Mouse (Mus musculus): ENCODE measurements at regions not wholly inside any gene's neighbourhood (a gene's known extent, or its start where the extent isn't known, plus 50 kb on each side); places are given as distances from the start of the nearest gene placed in this dataset.

- Histone ChIP-seq H3K27me3 (replicated peaks; ENCODE audit: control insufficient read depth, insufficient read depth, low read length) (no peaks in the 10 kb centered on the region), H3K27ac (ENCODE audit: insufficient read depth, low read depth, low read length) (no peak overlapping the region), H3K36me3 (ENCODE audit: control insufficient read depth, insufficient read depth, low read length) (no peaks in the 10 kb centered on the region), H3K4me3 (ENCODE audit: insufficient read depth, low read depth, low read length) (no peak overlapping the region), H3K4me1 (ENCODE audit: control insufficient read depth, insufficient read depth, low read length) (no peaks in the 10 kb centered on the region)
- no peak for DNase-seq
- TF ChIP-seq CTCF (conservative IDR thresholded peaks at IDR 0.05; ENCODE audit: insufficient read depth, insufficient read length, low read depth, low read length) (no peak), POLR2A (IDR thresholded peaks at IDR 0.05; ENCODE audit: low read depth, low read length) (no peak)
- 60% methylated on average over 4 of the region's 4 CpGs for WGBS
Measured at GRCm38 (mm10) chr14:46144175-46144574, 235.0 kb upstream of the Gm15217 start.

- Histone ChIP-seq H3K4me3 (ENCODE audit: insufficient read depth, low read depth, low read length) (no peak overlapping the region), H3K27me3 (replicated peaks; ENCODE audit: control insufficient read depth, insufficient read depth, low read length) (no peaks in the 10 kb centered on the region), H3K36me3 (ENCODE audit: control insufficient read depth, insufficient read depth, low read length) (no peaks in the 10 kb centered on the region), H3K4me1 (ENCODE audit: control insufficient read depth, insufficient read depth, low read length) (no peaks in the 10 kb centered on the region), H3K27ac (ENCODE audit: insufficient read depth, low read depth, low read length) (no peak overlapping the region; the same call in 1 of the 2 replicates)
- TF ChIP-seq CTCF (conservative IDR thresholded peaks at IDR 0.05; ENCODE audit: insufficient read depth, insufficient read length, low read depth, low read length) (no peak), POLR2A (IDR thresholded peaks at IDR 0.05; ENCODE audit: low read depth, low read length) (no peak)
- WGBS: 44% methylated on average over 6 of the region's 6 CpGs
- DNase-seq: no peak
Measured at GRCm38 (mm10) chr14:46144707-46145106, 234.5 kb upstream of the Gm15217 start.

- H3K27me3 ChIP-seq (replicated peaks; ENCODE audit: control insufficient read depth, insufficient read depth, low read length): no peaks in the 10 kb centered on the region
- 60% methylated on average over 7 of the region's 7 CpGs for WGBS
- no peak for DNase-seq
- H3K4me1 ChIP-seq (ENCODE audit: control insufficient read depth, insufficient read depth, low read length): no peaks in the 10 kb centered on the region
- H3K4me3 ChIP-seq (ENCODE audit: insufficient read depth, low read depth, low read length): no peak overlapping the region
- no peak overlapping the region for H3K27ac ChIP-seq (ENCODE audit: insufficient read depth, low read depth, low read length)
- TF ChIP-seq CTCF (conservative IDR thresholded peaks at IDR 0.05; ENCODE audit: insufficient read depth, insufficient read length, low read depth, low read length) (no peak), POLR2A (IDR thresholded peaks at IDR 0.05; ENCODE audit: low read depth, low read length) (no peak)
- H3K36me3 ChIP-seq (ENCODE audit: control insufficient read depth, insufficient read depth, low read length): no peaks in the 10 kb centered on the region
Measured at GRCm38 (mm10) chr14:46145584-46145983, 233.6 kb upstream of the Gm15217 start.

- no peak overlapping the region for H3K4me3 ChIP-seq (ENCODE audit: insufficient read depth, low read depth, low read length)
- 89% methylated on average over 6 of the region's 6 CpGs for WGBS
- DNase-seq: no peak
- no peaks in the 10 kb centered on the region for H3K27me3 ChIP-seq (replicated peaks; ENCODE audit: control insufficient read depth, insufficient read depth, low read length)
- no peak overlapping the region for H3K27ac ChIP-seq (ENCODE audit: insufficient read depth, low read depth, low read length)
- TF ChIP-seq CTCF (conservative IDR thresholded peaks at IDR 0.05; ENCODE audit: insufficient read depth, insufficient read length, low read depth, low read length) (no peak), POLR2A (IDR thresholded peaks at IDR 0.05; ENCODE audit: low read depth, low read length) (no peak)
- no peaks in the 10 kb centered on the region for H3K4me1 ChIP-seq (ENCODE audit: control insufficient read depth, insufficient read depth, low read length)
- H3K36me3 ChIP-seq (ENCODE audit: control insufficient read depth, insufficient read depth, low read length): no peaks in the 10 kb centered on the region
Measured at GRCm38 (mm10) chr14:46149073-46149661, 230.0 kb upstream of the Gm15217 start.

- H3K4me3 ChIP-seq (ENCODE audit: insufficient read depth, low read depth, low read length): no peak overlapping the region
- H3K4me1 ChIP-seq (ENCODE audit: control insufficient read depth, insufficient read depth, low read length): no peaks in the 10 kb centered on the region
- TF ChIP-seq CTCF (conservative IDR thresholded peaks at IDR 0.05; ENCODE audit: insufficient read depth, insufficient read length, low read depth, low read length): no peak
- no peak for TF ChIP-seq POLR2A (IDR thresholded peaks at IDR 0.05; ENCODE audit: low read depth, low read length)
- H3K27ac ChIP-seq (ENCODE audit: insufficient read depth, low read depth, low read length): no peak overlapping the region
- DNase-seq: peak; percentile 23
- no peaks in the 10 kb centered on the region for H3K36me3 ChIP-seq (ENCODE audit: control insufficient read depth, insufficient read depth, low read length)
- H3K27me3 ChIP-seq (replicated peaks; ENCODE audit: control insufficient read depth, insufficient read depth, low read length): no peaks in the 10 kb centered on the region
- WGBS: 51% methylated on average over 2 of the region's 2 CpGs
Measured at GRCm38 (mm10) chr14:46158741-46159140, 220.5 kb upstream of the Gm15217 start.

GRCm38 (mm10) chr14:46172181-46172874 is 206.9 kb upstream of the Gm15217 start:
- H3K36me3 ChIP-seq (ENCODE audit: control insufficient read depth, insufficient read depth, low read length): no peaks in the 10 kb centered on the region
- no peak overlapping the region for H3K27ac ChIP-seq (ENCODE audit: insufficient read depth, low read depth, low read length)
- no peaks in the 10 kb centered on the region for H3K4me1 ChIP-seq (ENCODE audit: control insufficient read depth, insufficient read depth, low read length)
- WGBS: 74% methylated on average over 9 of the region's 9 CpGs
- no peak for TF ChIP-seq CTCF (conservative IDR thresholded peaks at IDR 0.05; ENCODE audit: insufficient read depth, insufficient read length, low read depth, low read length)
- TF ChIP-seq POLR2A (IDR thresholded peaks at IDR 0.05; ENCODE audit: low read depth, low read length): no peak
- no peaks in the 10 kb centered on the region for H3K27me3 ChIP-seq (replicated peaks; ENCODE audit: control insufficient read depth, insufficient read depth, low read length)
- H3K4me3 ChIP-seq (ENCODE audit: insufficient read depth, low read depth, low read length): no peak overlapping the region
- DNase-seq: no peak

- Histone ChIP-seq H3K27me3 (replicated peaks; ENCODE audit: control insufficient read depth, insufficient read depth, low read length) (no peaks in the 10 kb centered on the region), H3K36me3 (ENCODE audit: control insufficient read depth, insufficient read depth, low read length) (no peaks in the 10 kb centered on the region), H3K4me3 (ENCODE audit: insufficient read depth, low read depth, low read length) (no peak overlapping the region), H3K27ac (ENCODE audit: insufficient read depth, low read depth, low read length) (no peak overlapping the region), H3K4me1 (ENCODE audit: control insufficient read depth, insufficient read depth, low read length) (no peaks in the 10 kb centered on the region)
- no peak for DNase-seq
- WGBS: 46% methylated on average over 6 of the region's 6 CpGs
- no peak for TF ChIP-seq POLR2A (IDR thresholded peaks at IDR 0.05; ENCODE audit: low read depth, low read length)
- TF ChIP-seq CTCF (conservative IDR thresholded peaks at IDR 0.05; ENCODE audit: insufficient read depth, insufficient read length, low read depth, low read length): no peak
Measured at GRCm38 (mm10) chr14:46172875-46173324, 206.3 kb upstream of the Gm15217 start.

Measured in kidney, adult 2 months (tissue).